Mouse (Mus musculus): ENCODE results near the gene Ralgapb. TPM values are rescaled to one million over a fixed set of nuclear protein-coding genes. Genes with fewer than 3 reads are reported as not detected.

Ralgapb gene
- polyA plus RNA-seq, 1 experiment from 2014 or later: 7.5 TPM

Other genes starting within 250 kb of the Ralgapb start
- 2.8 and 2.9 TPM in 2 replicates for gene D630003M21Rik, start 180.6 kb upstream of the Ralgapb start, polyA plus RNA-seq (2015; fragmentation: Nextera tagmentation; extraction: Ambion mirVana)
- not detected in 2 replicates for gene Bpi, start 151.8 kb upstream of the Ralgapb start, polyA plus RNA-seq (2015; fragmentation: Nextera tagmentation; extraction: Ambion mirVana)
- gene Lbp, start 103.4 kb upstream of the Ralgapb start, polyA plus RNA-seq (2015; fragmentation: Nextera tagmentation; extraction: Ambion mirVana): 3.8 and 4.6 TPM in 2 replicates
- 4.6 and 5.7 TPM in 2 replicates for gene Snhg11, start 34.2 kb upstream of the Ralgapb start, polyA plus RNA-seq (2015; fragmentation: Nextera tagmentation; extraction: Ambion mirVana)
- not detected in 2 replicates for gene Adig, start 92.8 kb downstream of the Ralgapb start, polyA plus RNA-seq (2015; fragmentation: Nextera tagmentation; extraction: Ambion mirVana)
- gene Arhgap40, start 102.9 kb downstream of the Ralgapb start, polyA plus RNA-seq (2015; fragmentation: Nextera tagmentation; extraction: Ambion mirVana): 0.22 TPM in 2 replicates
- not detected in 2 replicates for gene Slc32a1, start 200.9 kb downstream of the Ralgapb start, polyA plus RNA-seq (2015; fragmentation: Nextera tagmentation; extraction: Ambion mirVana)
- gene Actr5, start 215.0 kb downstream of the Ralgapb start, polyA plus RNA-seq (2015; fragmentation: Nextera tagmentation; extraction: Ambion mirVana): 1.0 and 3.8 TPM in 2 replicates